Mouse (Mus musculus) neural tube, embryonic 11.5 days (tissue): ENCODE data around the gene Mllt11. TPM values are rescaled to one million over a fixed set of nuclear protein-coding genes. Genes with fewer than 3 reads are reported as not detected.

Experiments
- ATAC-seq: fragments of 200-750 bp; cut with Nextera tagmentation; 2 replicates; pipeline ENCODE4 v1.8.0; 2017; ENCODE audit warnings: moderate number of reproducible peaks, mild to moderate bottlenecking, moderate TSS enrichment, moderate library complexity; ENCODE audit not compliant: insufficient read depth, low FRiP score, low TSS enrichment
- DNase-seq: peaks from one replicate; pipeline ENCODE4 v3.0.0-alpha.2; 2015; ENCODE audit warnings: low spot score
- H3K27ac ChIP-seq: fragments of 300-500 bp; sonication (generic); 2 replicates; pipeline ENCODE4 v1.5.1; 2014; ENCODE audit warnings: low read depth, mild to moderate bottlenecking, low read length
- H3K27me3 ChIP-seq: fragments of 300-500 bp; sonication (generic); 2 replicates; pipeline ENCODE4 v1.6.1; 2014; ENCODE audit warnings: mild to moderate bottlenecking, low read length, mixed read lengths; ENCODE audit not compliant: control insufficient read depth, insufficient read depth
- H3K36me3 ChIP-seq: fragments of 300-500 bp; sonication (generic); 2 replicates; pipeline ENCODE4 v1.6.1; 2014; ENCODE audit warnings: mild to moderate bottlenecking, low read length, moderate library complexity, mixed read lengths; ENCODE audit not compliant: control insufficient read depth, insufficient read depth
- H3K4me1 ChIP-seq: fragments of 300-500 bp; sonication (generic); 2 replicates; pipeline ENCODE4 v1.6.1; 2014; ENCODE audit warnings: low read length, mixed read lengths; ENCODE audit not compliant: control insufficient read depth, insufficient read depth
- H3K4me2 ChIP-seq: fragments of 300-500 bp; sonication (generic); 2 replicates; pipeline ENCODE4 v1.6.1; 2014; ENCODE audit warnings: low read depth, mild to moderate bottlenecking, moderate library complexity
- H3K4me3 ChIP-seq: fragments of 300-500 bp; sonication (generic); 2 replicates; pipeline ENCODE4 v1.5.1; 2014; ENCODE audit warnings: low read depth, low read length
- H3K9ac ChIP-seq: fragments of 300-500 bp; sonication (generic); 2 replicates; pipeline ENCODE4 v1.6.1; 2014; ENCODE audit warnings: mild to moderate bottlenecking, low read length
- H3K9me3 ChIP-seq: fragments of 300-500 bp; sonication (generic); 2 replicates; pipeline ENCODE4 v1.6.1; 2016; ENCODE audit warnings: low read length; ENCODE audit not compliant: control insufficient read depth
- WGBS: fragments of 180-500 bp; shearing (Covaris S2); extraction: QIAGEN DNeasy Blood & Tissue Kit; methylation state at CpG from one replicate; pipeline ENCODE4 v1.1.7; 2014; 5-methylcytosine and 5-hydroxymethylcytosine counted together
- polyA plus RNA-seq: library from polyadenylated mRNA; unstranded; fragments of >200 nt; fragmentation: Nextera tagmentation; extraction: Ambion mirVana; gene quantifications from 2 replicates; pipeline ENCODE4 v1.2.1, GENCODE M21; 2014

Gene Mllt11
- polyA plus RNA-seq, 1 experiment from 2014 or later: 176 TPM

- Histone ChIP-seq H3K27me3 (no peaks in the 10 kb centered on the region), H3K4me1 (peaks cover 24% of the 10 kb centered on the region), H3K27ac (peak within 1 kb of the TSS; percentile 94), H3K9me3 (no peaks in the 10 kb centered on the region), H3K9ac (peak within 1 kb of the TSS; percentile 76), H3K4me2 (peak within 1 kb of the TSS; percentile 81), H3K36me3 (peaks cover 12% of the 10 kb centered on the region), H3K4me3 (peak within 1 kb of the TSS; percentile 68)
- DNase-seq: peak; percentile 90
- ATAC-seq: peak; percentile 86
- under 1% methylated on average over 56 of the region's 64 CpGs for WGBS
These were observed 3.6 kb downstream of the Mllt11 start, which contains the start of gene Cdc42se1 for GRCm38 (mm10) chr3:95228148-95228893. Gene Cdc42se1, plus strand, starts transcription at chr3:95228732.

DNA sequence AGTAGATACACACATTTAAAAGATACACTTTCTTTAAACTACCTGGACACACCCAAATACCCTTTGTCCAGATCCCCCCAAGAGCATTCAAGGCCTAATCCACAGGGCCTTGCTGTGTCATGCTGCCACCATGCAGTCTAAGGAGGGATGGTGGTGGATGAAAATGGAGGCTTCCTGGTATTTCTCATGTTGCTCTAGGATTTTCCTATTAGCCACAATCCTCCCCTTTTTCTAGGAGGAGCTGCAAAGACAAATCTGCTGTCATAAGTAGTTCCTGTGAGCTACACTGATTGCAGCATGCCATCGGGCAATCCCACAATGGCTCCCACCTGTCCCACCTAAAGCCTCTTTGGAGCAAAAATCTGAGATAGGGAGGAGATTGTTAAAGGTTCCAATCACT, 4.8 kb downstream of the Mllt11 start:
- Histone ChIP-seq H3K36me3 (peaks cover 9% of the 10 kb centered on the region), H3K27me3 (no peaks in the 10 kb centered on the region), H3K9ac (peak overlapping the region; percentile 76), H3K4me1 (peaks cover 24% of the 10 kb centered on the region), H3K4me2 (peak overlapping the region; percentile 81), H3K27ac (peak overlapping the region; percentile 94; the same call in 1 of the 2 replicates), H3K4me3 (peak overlapping the region; percentile 68), H3K9me3 (no peaks in the 10 kb centered on the region)
- DNase-seq: no peak
- WGBS: 16% methylated on average over 1 of the region's 1 CpGs
- ATAC-seq: no peak

DNA sequence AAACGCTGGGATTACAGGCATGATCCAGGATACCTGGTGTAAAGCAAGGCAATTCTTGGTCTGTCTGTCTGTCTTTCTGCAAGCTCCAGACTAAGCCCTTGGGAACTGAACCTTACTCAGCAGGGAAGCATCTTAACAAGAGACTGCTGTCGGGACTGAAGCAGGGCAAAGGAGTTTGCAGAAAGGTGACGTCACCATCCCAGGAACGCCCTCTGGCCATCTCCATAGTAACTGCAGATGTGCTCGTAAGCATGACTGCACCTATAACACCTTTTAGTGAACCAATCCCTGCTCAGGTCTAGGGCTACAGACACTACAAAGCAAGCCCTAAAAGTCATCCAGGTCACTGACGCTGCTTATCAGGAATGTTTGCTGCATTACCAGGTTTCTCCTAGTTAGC, 7.7 kb downstream of the Mllt11 start:
- Histone ChIP-seq H3K27me3 (no peaks in the 10 kb centered on the region), H3K4me1 (peaks cover 12% of the 10 kb centered on the region; the same call in 1 of the 2 replicates), H3K9me3 (no peaks in the 10 kb centered on the region), H3K27ac (no peak overlapping the region), H3K36me3 (peaks cover 10% of the 10 kb centered on the region), H3K9ac (no peak overlapping the region), H3K4me3 (no peak overlapping the region), H3K4me2 (no peak overlapping the region)
- ATAC-seq (no peak), DNase-seq (peak; percentile 36)
- 41% methylated on average over 6 of the region's 6 CpGs for WGBS

DNA sequence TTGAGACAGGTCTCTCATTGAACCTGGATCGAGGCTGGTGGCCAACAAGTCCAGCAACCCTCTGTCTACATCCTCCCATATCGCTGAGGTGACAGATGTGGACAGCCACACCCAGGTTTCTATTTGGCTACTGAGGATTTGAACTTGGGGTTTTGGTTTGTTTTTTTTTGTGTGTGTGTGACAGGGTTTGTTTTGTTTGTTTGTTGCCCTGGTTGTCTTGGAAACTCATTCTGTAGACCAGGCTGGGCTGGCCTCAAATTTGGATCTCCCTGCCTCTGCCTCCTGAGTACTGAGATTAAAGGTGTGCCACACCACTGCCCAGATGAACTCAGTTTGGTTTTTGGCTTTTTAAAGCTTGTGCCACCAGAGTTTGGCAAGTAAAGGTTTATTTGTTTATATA, 8.9 kb downstream of the Mllt11 start:
- Histone ChIP-seq H3K9me3 (no peaks in the 10 kb centered on the region), H3K27me3 (no peaks in the 10 kb centered on the region), H3K27ac (no peak overlapping the region), H3K4me3 (no peak overlapping the region), H3K4me2 (no peak overlapping the region), H3K4me1 (peaks cover 12% of the 10 kb centered on the region; the same call in 1 of the 2 replicates), H3K9ac (no peak overlapping the region), H3K36me3 (peaks cover 10% of the 10 kb centered on the region)
- DNase-seq (no peak), ATAC-seq (no peak)
- WGBS: 100% methylated on average over 2 of the region's 2 CpGs

DNA sequence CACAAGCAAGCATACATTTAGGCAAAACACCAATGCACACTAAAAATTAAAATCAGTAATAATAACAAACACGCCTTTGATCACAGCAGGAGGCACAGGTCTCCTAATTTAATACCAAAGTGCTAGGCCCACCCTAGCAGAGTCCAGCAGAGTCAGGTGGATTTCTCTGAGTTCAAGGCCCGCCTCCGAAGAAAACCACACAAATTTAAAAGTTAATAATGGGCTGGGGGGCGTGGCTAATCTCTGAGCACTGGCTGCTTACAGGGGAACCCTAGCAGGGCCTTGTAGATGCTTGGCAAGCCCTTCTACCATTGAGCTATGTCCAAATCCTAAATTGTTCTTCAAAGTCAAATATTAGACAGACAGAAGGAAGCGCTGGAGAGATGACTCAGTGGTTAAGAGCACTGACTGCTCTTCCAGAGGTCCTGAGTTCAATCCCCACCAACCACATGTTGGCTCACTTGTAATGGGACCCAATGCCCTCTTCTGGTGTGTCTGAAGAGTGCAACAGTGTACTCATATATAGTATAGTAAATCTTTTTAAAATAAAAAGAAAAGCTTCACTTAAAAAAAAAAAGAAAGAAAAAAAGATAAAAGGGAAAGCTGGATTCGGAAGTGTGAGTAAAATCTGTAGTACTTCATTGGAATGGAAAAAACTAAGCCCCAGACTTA, 13.4 kb downstream of the Mllt11 start:
- Histone ChIP-seq H3K27ac (peak overlapping the region; percentile 90; the same call in 1 of the 2 replicates), H3K4me2 (peak overlapping the region; percentile 49), H3K4me3 (peak overlapping the region; percentile 57; the same call in 1 of the 2 replicates), H3K4me1 (peaks cover 6% of the 10 kb centered on the region; the same call in 1 of the 2 replicates), H3K27me3 (no peaks in the 10 kb centered on the region), H3K36me3 (peaks cover 11% of the 10 kb centered on the region), H3K9me3 (no peaks in the 10 kb centered on the region), H3K9ac (no peak overlapping the region; the same call in 1 of the 2 replicates)
- ATAC-seq: no peak
- WGBS: 84% methylated on average over 6 of the region's 6 CpGs
- no peak for DNase-seq

DNA sequence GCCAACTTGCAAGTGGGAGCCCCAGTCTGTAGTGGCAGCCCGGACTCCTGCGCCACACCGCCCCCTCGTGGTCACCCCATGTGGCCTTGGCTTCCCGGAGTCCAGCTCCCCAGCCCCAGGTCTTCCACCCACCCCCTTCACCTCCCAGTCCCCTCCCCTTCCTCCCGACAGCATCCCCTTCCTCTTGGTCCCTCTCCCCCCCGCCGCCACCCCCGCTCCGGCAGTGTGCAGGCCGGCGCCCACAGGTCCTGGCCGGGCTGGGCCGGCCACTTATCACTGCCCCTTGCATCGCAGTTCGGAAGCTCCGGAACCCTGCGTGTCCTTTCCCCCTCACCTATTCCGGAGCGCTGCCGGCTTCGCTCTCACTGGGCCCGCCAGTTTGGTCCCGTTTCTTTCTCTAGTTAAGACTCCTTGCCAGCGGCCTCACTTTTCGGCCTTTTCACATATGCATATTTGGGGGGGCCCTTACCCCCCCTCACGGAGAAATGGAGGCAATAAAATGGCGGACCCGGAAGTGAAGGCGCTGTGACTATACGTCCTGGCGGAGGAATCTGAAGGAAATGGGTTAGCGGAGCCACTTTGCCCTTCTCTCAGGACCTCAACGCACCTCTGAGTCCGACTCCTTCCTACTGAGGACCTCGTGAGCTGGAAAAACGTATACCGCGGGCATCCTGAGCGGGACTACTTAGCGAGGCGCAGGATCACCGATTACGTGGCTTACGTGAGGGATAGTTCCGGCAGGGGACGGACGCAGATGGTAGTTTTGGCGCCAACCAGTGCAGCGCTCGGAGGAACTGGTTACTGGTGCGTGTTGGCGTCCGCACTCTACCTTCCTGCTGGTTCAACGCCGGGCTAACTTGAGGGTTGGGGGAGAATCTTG, 14.5 kb downstream of the Mllt11 start, which contains the start of gene Gabpb2:
Gene Gabpb2, minus strand, starts transcription at position 662 of the 880 bp plus-strand sequence.
- peak; percentile 90 for ATAC-seq
- peak; percentile 94 for DNase-seq
- H3K36me3 ChIP-seq: peaks cover 9% of the 10 kb centered on the region

GRCm38 (mm10) chr3:95216655-95217254, 15.2 kb downstream of the Mllt11 start:
- H3K36me3 ChIP-seq: peaks cover 9% of the 10 kb centered on the region

More for the DNA sequence above, 14.5 kb downstream of the Mllt11 start, which contains the start of gene Gabpb2:
- H3K4me3 ChIP-seq: peak within 1 kb of the TSS; percentile 57
- no peaks in the 10 kb centered on the region for H3K27me3 ChIP-seq
- H3K4me2 ChIP-seq: peak within 1 kb of the TSS; percentile 49
- H3K4me1 ChIP-seq: peaks cover 6% of the 10 kb centered on the region; the same call in 1 of the 2 replicates
- no peaks in the 10 kb centered on the region for H3K9me3 ChIP-seq
- WGBS: under 1% methylated on average over 52 of the region's 56 CpGs
- H3K9ac ChIP-seq: peak within 1 kb of the TSS; percentile 79
- peak within 1 kb of the TSS; percentile 90 for H3K27ac ChIP-seq

DNA sequence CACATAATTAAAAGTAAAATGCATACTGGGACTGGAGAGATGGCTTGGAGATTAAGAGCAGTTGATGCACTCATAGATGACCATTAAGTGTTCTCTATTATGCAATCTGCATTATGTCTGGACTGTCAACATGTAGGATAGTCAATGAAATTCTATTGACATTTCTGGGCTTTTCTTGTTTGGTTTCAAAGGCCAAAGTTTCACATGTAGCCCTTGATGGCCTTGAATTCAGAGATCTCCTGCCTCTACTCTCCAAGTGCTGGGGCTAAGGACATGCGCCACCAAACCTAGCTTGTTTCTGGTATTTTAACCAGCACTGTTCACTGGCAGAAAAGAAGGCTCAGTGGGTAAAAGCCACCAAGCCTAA, 18.4 kb downstream of the Mllt11 start:
- Histone ChIP-seq H3K4me3 (no peak overlapping the region), H3K4me1 (peaks cover 6% of the 10 kb centered on the region; the same call in 1 of the 2 replicates), H3K4me2 (no peak overlapping the region), H3K27me3 (no peaks in the 10 kb centered on the region), H3K27ac (no peak overlapping the region), H3K36me3 (peaks cover 2% of the 10 kb centered on the region; the same call in 1 of the 2 replicates), H3K9me3 (no peaks in the 10 kb centered on the region), H3K9ac (no peak overlapping the region)
- 100% methylated on average over 1 of the region's 1 CpGs for WGBS
- ATAC-seq: no peak
- DNase-seq: no peak

More at GRCm38 (mm10) chr3:95216655-95217254, 15.2 kb downstream of the Mllt11 start:
- H3K27ac ChIP-seq: peak overlapping the region; percentile 90
- no peak; the same call in 1 of the 2 replicates for ATAC-seq
- DNase-seq: no peak
- H3K9ac ChIP-seq: peak overlapping the region; percentile 79
- H3K4me1 ChIP-seq: peaks cover 6% of the 10 kb centered on the region; the same call in 1 of the 2 replicates
- peak overlapping the region; percentile 49 for H3K4me2 ChIP-seq
- H3K9me3 ChIP-seq: no peaks in the 10 kb centered on the region
- peak overlapping the region; percentile 57 for H3K4me3 ChIP-seq
- WGBS: 24% methylated on average over 4 of the region's 4 CpGs
- H3K27me3 ChIP-seq: no peaks in the 10 kb centered on the region
